Mouse (Mus musculus) liver, embryonic 14.5 days (tissue): ENCODE data around the gene Gm49711.

ENCODE experiments used
- CTCF ChIP-seq: IDR thresholded peaks from 2 replicates; pipeline ENCODE4 v1.5.1; 2016; ENCODE audit warnings: antibody characterized with exemption, low read depth, control low read depth
- EP300 ChIP-seq: IDR thresholded peaks from 2 replicates; pipeline ENCODE4 v1.6.1; 2016; ENCODE audit warnings: antibody characterized with exemption, low read depth

- TF ChIP-seq CTCF (no peak), EP300 (no peak)
Measured at GRCm38 (mm10) chr16:92052569-92052968, 5.5 kb upstream of the Gm49711 start.
